Mouse (Mus musculus) stomach, embryonic 14.5 days (tissue): ENCODE data around the gene Nedd9. TPM values are rescaled to one million over a fixed set of nuclear protein-coding genes. Genes with fewer than 3 reads are reported as not detected.

ENCODE experiments used
- ATAC-seq: fragments of 200-750 bp; cut with Nextera tagmentation; 2 replicates; pipeline ENCODE4 v1.8.0; 2017; ENCODE audit warnings: low read depth, moderate TSS enrichment; ENCODE audit not compliant: insufficient number of reproducible peaks, insufficient read depth, low FRiP score
- H3K27ac ChIP-seq: fragments of 300-500 bp; sonication (generic); 2 replicates; pipeline ENCODE4 v1.5.1; 2014; ENCODE audit warnings: mild to moderate bottlenecking, low read length, moderate library complexity, mixed read lengths
- H3K27me3 ChIP-seq: fragments of 300-500 bp; sonication (generic); 2 replicates; pipeline ENCODE4 v1.6.1; 2014; ENCODE audit warnings: low read length, control low read depth, mixed read lengths; ENCODE audit not compliant: control insufficient read depth, insufficient read depth
- H3K36me3 ChIP-seq: fragments of 300-500 bp; sonication (generic); 2 replicates; pipeline ENCODE4 v1.6.1; 2014; ENCODE audit warnings: mild to moderate bottlenecking, control low read depth, low read length, moderate library complexity, mixed read lengths; ENCODE audit not compliant: control insufficient read depth, insufficient read depth
- H3K4me1 ChIP-seq: fragments of 300-500 bp; sonication (generic); 2 replicates; pipeline ENCODE4 v1.6.1; 2014; ENCODE audit warnings: low read length, control low read depth, mixed read lengths; ENCODE audit not compliant: control insufficient read depth, insufficient read depth
- H3K4me2 ChIP-seq: fragments of 300-500 bp; sonication (generic); replicated peaks from 2 replicates; pipeline ENCODE4 v1.6.1; 2014; ENCODE audit warnings: low read depth, low read length, control low read depth
- H3K4me3 ChIP-seq: fragments of 300-500 bp; sonication (generic); 2 replicates; pipeline ENCODE4 v1.5.1; 2014; ENCODE audit warnings: low read depth, low read length, control low read depth
- H3K9ac ChIP-seq: fragments of 300-500 bp; sonication (generic); replicated peaks from 2 replicates; pipeline ENCODE4 v1.6.1; 2014; ENCODE audit warnings: low read depth, mild to moderate bottlenecking, control low read depth, low read length, moderate library complexity, mixed read lengths
- H3K9me3 ChIP-seq: fragments of 300-500 bp; sonication (generic); 2 replicates; pipeline ENCODE4 v1.6.1; 2016; ENCODE audit warnings: low read depth, low read length, control low read depth; ENCODE audit not compliant: control insufficient read depth
- WGBS: fragments of 180-500 bp; shearing (Covaris S2); extraction: QIAGEN DNeasy Blood & Tissue Kit; methylation state at CpG from one replicate; pipeline ENCODE4 v1.1.7; 2014; 5-methylcytosine and 5-hydroxymethylcytosine counted together
- polyA plus RNA-seq: library from polyadenylated mRNA; unstranded; fragments of >200 nt; fragmentation: Nextera tagmentation; extraction: Ambion mirVana; gene quantifications from 2 replicates; pipeline ENCODE4 v1.2.1, GENCODE M21; 2014

The Nedd9 gene
- polyA plus RNA-seq, 1 experiment from 2014 or later = 33.3 TPM

DNA sequence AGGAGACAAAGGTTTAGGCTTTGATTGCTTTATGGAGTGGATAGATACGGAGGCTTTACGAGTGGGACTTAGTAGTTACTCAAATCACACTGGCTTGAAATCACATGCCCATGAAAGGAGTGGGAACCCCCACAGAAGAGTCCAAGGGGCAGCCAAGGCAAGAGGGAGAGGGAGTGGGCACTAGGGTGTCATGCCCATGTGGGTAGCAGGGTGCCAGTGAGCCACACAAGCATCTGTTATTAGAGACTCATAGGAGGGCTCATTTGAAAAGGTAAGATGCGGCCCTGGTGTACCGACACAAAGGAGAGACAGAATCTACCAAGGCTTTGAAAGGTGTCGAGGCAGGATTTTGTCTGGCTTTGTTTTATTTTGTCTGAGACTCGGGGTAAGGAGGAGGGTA is 132.6 kb downstream of the Nedd9 start:
- H3K4me1 ChIP-seq = peaks cover 18% of the 10 kb centered on the region; the same call in 1 of the 2 replicates
- H3K9ac ChIP-seq = no peak overlapping the region
- H3K4me2 ChIP-seq = no peak overlapping the region; the same call in 1 of the 2 replicates
- no peaks in the 10 kb centered on the region for H3K27me3 ChIP-seq
- 60% methylated on average over 6 of the region's 6 CpGs for WGBS
- H3K9me3 ChIP-seq = no peaks in the 10 kb centered on the region
- H3K27ac ChIP-seq = peak overlapping the region; percentile 57; the same call in 1 of the 2 replicates
- no peak for ATAC-seq
- H3K4me3 ChIP-seq = no peak overlapping the region; the same call in 1 of the 2 replicates
- no peaks in the 10 kb centered on the region for H3K36me3 ChIP-seq

DNA sequence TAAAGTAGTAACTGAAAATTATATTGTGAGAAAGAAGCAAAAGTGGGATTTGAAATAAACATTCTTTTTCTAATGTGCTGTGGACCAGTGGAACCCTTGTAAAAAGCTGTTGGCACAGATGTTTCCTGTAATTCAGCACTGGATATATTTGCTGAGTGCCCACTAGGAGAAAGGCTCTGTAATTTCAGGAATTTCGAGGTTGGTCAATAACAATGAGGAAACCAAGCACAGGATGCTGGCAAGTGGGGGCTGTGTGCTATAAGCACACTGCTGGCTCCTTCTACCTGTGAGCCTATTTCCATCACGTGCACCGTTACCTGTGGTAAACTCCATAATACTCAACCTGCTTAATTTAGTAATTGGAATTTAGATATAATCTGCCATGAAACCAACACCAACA is 133.5 kb downstream of the Nedd9 start:
- Histone ChIP-seq H3K27me3 (no peaks in the 10 kb centered on the region), H3K36me3 (no peaks in the 10 kb centered on the region), H3K4me2 (no peak overlapping the region), H3K9me3 (no peaks in the 10 kb centered on the region), H3K4me3 (no peak overlapping the region), H3K27ac (no peak overlapping the region), H3K4me1 (peaks cover 18% of the 10 kb centered on the region; the same call in 1 of the 2 replicates), H3K9ac (no peak overlapping the region)
- ATAC-seq = no peak
- 63% methylated on average over 3 of the region's 3 CpGs for WGBS

DNA sequence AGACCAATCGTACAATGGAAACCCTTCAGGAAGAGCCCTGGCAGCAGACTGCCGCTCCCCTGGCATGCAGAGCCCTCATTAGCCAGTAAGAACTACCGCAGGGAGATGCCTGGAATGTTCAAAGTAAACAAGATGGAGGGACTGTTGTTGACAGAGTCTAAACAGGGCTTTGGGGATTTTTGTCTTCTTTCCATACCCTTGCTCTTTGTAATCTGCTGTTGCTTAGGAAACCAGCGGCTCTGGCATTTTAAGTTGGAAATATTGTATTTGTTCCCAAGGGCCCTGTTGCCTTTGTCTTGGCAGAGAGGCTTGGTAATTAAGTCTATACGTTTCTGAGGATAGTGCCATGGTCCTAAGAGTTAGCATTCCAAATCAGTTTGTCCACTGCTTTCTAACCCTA is 134.8 kb downstream of the Nedd9 start:
- peaks cover 18% of the 10 kb centered on the region; the same call in 1 of the 2 replicates for H3K4me1 ChIP-seq
- no peaks in the 10 kb centered on the region for H3K36me3 ChIP-seq
- no peaks in the 10 kb centered on the region for H3K27me3 ChIP-seq
- 26% methylated on average over 5 of the region's 5 CpGs for WGBS
- no peaks in the 10 kb centered on the region for H3K9me3 ChIP-seq
- no peak overlapping the region for H3K4me3 ChIP-seq
- peak overlapping the region; percentile 18; the same call in 1 of the 2 replicates for H3K27ac ChIP-seq
- H3K9ac ChIP-seq = no peak overlapping the region
- ATAC-seq = no peak
- no peak overlapping the region for H3K4me2 ChIP-seq

DNA sequence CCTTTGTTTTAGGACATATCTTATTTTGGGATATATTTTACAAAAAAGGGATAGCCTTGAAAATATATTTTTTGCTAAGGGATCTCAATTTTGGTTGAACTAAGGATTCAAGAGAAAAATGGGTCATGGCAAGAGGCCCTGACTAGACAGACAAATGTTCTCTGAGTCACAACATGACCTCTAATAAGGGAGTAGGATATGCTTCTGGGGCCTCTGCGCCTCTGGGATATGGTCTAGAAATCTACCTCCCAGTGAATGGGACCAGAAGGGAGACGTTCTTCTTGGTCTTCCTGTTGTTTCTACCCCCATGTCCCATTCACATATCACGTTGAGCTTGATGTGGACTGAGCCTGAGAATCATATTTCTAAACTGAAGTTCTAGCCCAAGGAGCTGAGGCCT is 136.6 kb downstream of the Nedd9 start:
- no peaks in the 10 kb centered on the region for H3K9me3 ChIP-seq
- no peak overlapping the region for H3K4me3 ChIP-seq
- H3K9ac ChIP-seq = no peak overlapping the region
- H3K36me3 ChIP-seq = no peaks in the 10 kb centered on the region
- ATAC-seq = no peak
- no peak overlapping the region for H3K27ac ChIP-seq
- no peak overlapping the region for H3K4me2 ChIP-seq
- peaks cover 22% of the 10 kb centered on the region; the same call in 1 of the 2 replicates for H3K4me1 ChIP-seq
- H3K27me3 ChIP-seq = no peaks in the 10 kb centered on the region
- 83% methylated on average over 3 of the region's 3 CpGs for WGBS

DNA sequence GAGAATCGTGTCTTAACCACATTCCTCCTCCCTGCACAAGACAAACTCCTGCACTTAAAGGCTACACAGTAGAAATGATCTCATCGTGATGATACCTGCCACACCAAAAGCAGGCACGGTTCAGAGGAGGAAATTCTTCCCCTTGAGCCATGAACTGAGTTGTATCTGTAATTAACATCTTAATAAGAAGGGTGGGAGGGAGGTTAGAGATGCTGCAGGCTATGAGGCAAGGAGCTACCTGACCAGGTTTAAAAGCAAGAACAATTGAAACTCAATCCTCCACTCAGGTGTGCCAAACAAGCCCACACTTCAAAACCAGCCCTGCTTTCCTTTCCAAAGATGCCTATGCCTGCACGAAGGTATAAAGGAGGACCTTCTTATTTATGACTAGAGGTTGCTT is 137.4 kb downstream of the Nedd9 start:
- ATAC-seq = no peak
- Histone ChIP-seq H3K27ac (no peak overlapping the region), H3K36me3 (no peaks in the 10 kb centered on the region), H3K9ac (no peak overlapping the region), H3K4me2 (no peak overlapping the region), H3K27me3 (no peaks in the 10 kb centered on the region), H3K4me1 (peaks cover 19% of the 10 kb centered on the region; the same call in 1 of the 2 replicates), H3K4me3 (no peak overlapping the region), H3K9me3 (no peaks in the 10 kb centered on the region)
- 63% methylated on average over 4 of the region's 4 CpGs for WGBS

DNA sequence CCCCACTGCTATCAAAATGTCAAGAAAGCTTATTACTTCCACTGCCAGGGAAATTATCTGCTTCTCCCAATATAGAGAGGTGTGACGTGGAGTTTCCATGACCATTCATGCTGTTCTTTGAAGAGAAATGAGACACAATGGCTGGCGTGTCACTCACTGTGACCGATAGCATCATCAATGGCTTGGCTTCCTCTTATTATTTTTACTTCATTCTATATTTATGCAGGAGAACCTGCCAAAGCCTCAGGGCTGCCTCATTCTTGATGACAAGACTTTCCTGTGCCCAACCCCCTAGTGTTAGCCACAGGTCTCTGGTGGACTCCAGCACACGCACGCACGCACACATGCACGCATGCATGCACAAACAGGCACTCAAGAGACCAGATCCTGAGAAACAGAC is 141.4 kb downstream of the Nedd9 start:
- WGBS = 77% methylated on average over 7 of the region's 7 CpGs
- H3K4me1 ChIP-seq = peaks cover 7% of the 10 kb centered on the region; the same call in 1 of the 2 replicates
- H3K27ac ChIP-seq = peak overlapping the region; percentile 44; the same call in 1 of the 2 replicates
- H3K9ac ChIP-seq = no peak overlapping the region
- no peak overlapping the region for H3K4me3 ChIP-seq
- H3K4me2 ChIP-seq = no peak overlapping the region
- H3K27me3 ChIP-seq = no peaks in the 10 kb centered on the region
- H3K9me3 ChIP-seq = no peaks in the 10 kb centered on the region
- no peak for ATAC-seq
- H3K36me3 ChIP-seq = no peaks in the 10 kb centered on the region

DNA sequence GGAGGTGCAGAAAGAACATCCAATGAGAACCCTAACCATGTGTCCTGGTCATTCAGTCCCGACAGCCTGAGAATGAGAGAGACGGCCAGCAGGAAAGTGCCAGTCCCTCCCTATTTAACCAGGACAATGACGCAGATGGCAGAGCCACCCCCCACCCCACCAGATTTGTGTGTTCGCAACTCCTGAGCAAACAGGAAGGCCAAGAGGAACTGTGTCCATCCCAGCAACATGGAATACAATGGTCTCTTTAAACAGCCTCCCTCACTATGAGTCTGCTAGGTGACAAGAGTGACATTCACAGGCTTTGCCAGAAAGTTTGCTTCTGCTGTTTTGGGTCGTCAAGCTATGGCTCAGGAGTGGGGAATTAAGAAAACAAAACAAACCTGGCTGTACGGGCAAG is 141.9 kb downstream of the Nedd9 start:
- no peak overlapping the region for H3K4me2 ChIP-seq
- H3K4me1 ChIP-seq = peaks cover 7% of the 10 kb centered on the region; the same call in 1 of the 2 replicates
- no peaks in the 10 kb centered on the region for H3K27me3 ChIP-seq
- ATAC-seq = no peak
- peak overlapping the region; percentile 44; the same call in 1 of the 2 replicates for H3K27ac ChIP-seq
- H3K4me3 ChIP-seq = no peak overlapping the region
- WGBS = 46% methylated on average over 6 of the region's 6 CpGs
- no peaks in the 10 kb centered on the region for H3K9me3 ChIP-seq
- no peaks in the 10 kb centered on the region for H3K36me3 ChIP-seq
- no peak overlapping the region for H3K9ac ChIP-seq

DNA sequence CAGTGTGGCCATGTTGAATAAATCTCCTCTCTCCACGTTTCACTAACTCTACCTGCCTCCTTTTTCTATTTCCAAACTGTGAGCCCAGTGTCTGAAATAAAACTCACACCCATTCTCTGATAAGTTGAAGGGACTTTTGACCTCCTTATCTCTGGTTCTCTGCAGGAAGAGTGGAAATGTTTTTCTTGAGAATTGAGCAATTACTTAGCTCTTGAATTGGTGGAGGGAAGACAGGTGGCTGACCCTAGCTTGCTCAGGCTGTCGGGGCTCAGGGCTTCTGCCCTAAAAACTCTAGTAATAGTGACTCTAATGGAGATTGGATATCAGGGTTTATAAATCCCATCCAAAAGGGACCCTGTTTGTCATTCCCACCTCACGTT is 143.3 kb downstream of the Nedd9 start:
- Histone ChIP-seq H3K9me3 (no peaks in the 10 kb centered on the region), H3K9ac (no peak overlapping the region), H3K4me2 (no peak overlapping the region; the same call in 1 of the 2 replicates), H3K27me3 (no peaks in the 10 kb centered on the region), H3K36me3 (no peaks in the 10 kb centered on the region), H3K4me1 (peaks cover 7% of the 10 kb centered on the region; the same call in 1 of the 2 replicates), H3K27ac (peak overlapping the region; percentile 55; the same call in 1 of the 2 replicates), H3K4me3 (no peak overlapping the region)
- ATAC-seq = no peak
- WGBS = 37% methylated on average over 3 of the region's 3 CpGs
